Mouse (Mus musculus): ENCODE measurements around the gene Gm44973. TPM values are rescaled to one million over a fixed set of nuclear protein-coding genes. Genes with fewer than 3 reads are reported as not detected.
"Not testable (repeated sequence)": the region's sequence is repeated elsewhere in the genome, so short reads cannot be mapped to it uniquely, and the experiment has no call there.

The Gm44973 gene
- polyA plus RNA-seq, 1 experiment from 2014 or later: not detected

GRCm38 (mm10) chr7:5074984-5075383 lies 59.7 kb downstream of the Gm44973 start:
- H3K4me1 ChIP-seq: no peaks in the 10 kb centered on the region
- no peak overlapping the region for H3K9ac ChIP-seq
- no peak for ATAC-seq (ENCODE audit: insufficient number of reproducible peaks, low FRiP score, low TSS enrichment, low read depth)
- peaks cover 86% of the 10 kb centered on the region for H3K36me3 ChIP-seq
- H3K9me3 ChIP-seq: no peaks in the 10 kb centered on the region
- no peak overlapping the region for H3K27ac ChIP-seq
- no peak overlapping the region for H3K4me3 ChIP-seq
- 89% methylated on average over 5 of the region's 5 CpGs for WGBS
- no peak overlapping the region for H3K4me2 ChIP-seq
- no peaks in the 10 kb centered on the region for H3K27me3 ChIP-seq

- Histone ChIP-seq H3K36me3 (peaks cover 68% of the 10 kb centered on the region), H3K4me1 (peaks cover 15% of the 10 kb centered on the region), H3K9ac (no peak overlapping the region), H3K9me3 (no peaks in the 10 kb centered on the region), H3K4me2 (no peak overlapping the region), H3K4me3 (no peak overlapping the region), H3K27ac (no peak overlapping the region), H3K27me3 (no peaks in the 10 kb centered on the region)
- 81% methylated on average over 2 of the region's 2 CpGs for WGBS
- ATAC-seq (ENCODE audit: insufficient number of reproducible peaks, low FRiP score, low TSS enrichment, low read depth): no peak
Observed at GRCm38 (mm10) chr7:5076931-5077330, 61.6 kb downstream of the Gm44973 start.

- peak overlapping the region; percentile 99 for H3K4me3 ChIP-seq
- H3K4me2 ChIP-seq: peak overlapping the region; percentile 77
- not testable (repeated sequence) for H3K27me3 ChIP-seq, H3K9me3 ChIP-seq
- 38% methylated on average over 10 of the region's 13 CpGs for WGBS
- peak overlapping the region; percentile 92 for H3K27ac ChIP-seq
- peak overlapping the region; percentile 48; the same call in 1 of the 2 replicates for H3K9ac ChIP-seq
- H3K4me1 ChIP-seq: peaks cover 26% of the 10 kb centered on the region
- 0 out of 2 replicates have a peak, but pooled peaks have one; percentile 15 for ATAC-seq (ENCODE audit: insufficient number of reproducible peaks, low FRiP score, low TSS enrichment, low read depth)
- H3K36me3 ChIP-seq: peaks cover 53% of the 10 kb centered on the region
Observed at GRCm38 (mm10) chr7:5079365-5080009, 64.2 kb downstream of the Gm44973 start.

GRCm38 (mm10) chr7:5080010-5080751 lies 64.9 kb downstream of the Gm44973 start, which contains the start of gene Epn1:
Gene Epn1, plus strand, starts transcription at chr7:5080235.
- Histone ChIP-seq H3K27ac (peak within 1 kb of the TSS; percentile 92), H3K9ac (peak within 1 kb of the TSS; percentile 98), H3K27me3 (no peaks in the 10 kb centered on the region), H3K36me3 (peaks cover 48% of the 10 kb centered on the region), H3K4me2 (peak within 1 kb of the TSS; percentile 77), H3K9me3 (no peaks in the 10 kb centered on the region), H3K4me3 (peak within 1 kb of the TSS; percentile 99), H3K4me1 (peaks cover 26% of the 10 kb centered on the region)
- under 1% methylated on average over 73 of the region's 81 CpGs for WGBS
- peak; percentile 97 for ATAC-seq (ENCODE audit: insufficient number of reproducible peaks, low FRiP score, low TSS enrichment, low read depth)

GRCm38 (mm10) chr7:5080815-5081214 lies 65.5 kb downstream of the Gm44973 start:
- no peak for ATAC-seq (ENCODE audit: insufficient number of reproducible peaks, low FRiP score, low TSS enrichment, low read depth)
- Histone ChIP-seq H3K27me3 (no peaks in the 10 kb centered on the region), H3K9ac (peak overlapping the region; percentile 98), H3K36me3 (peaks cover 50% of the 10 kb centered on the region), H3K4me1 (peaks cover 28% of the 10 kb centered on the region), H3K9me3 (no peaks in the 10 kb centered on the region), H3K4me3 (peak overlapping the region; percentile 99), H3K27ac (peak overlapping the region; percentile 92), H3K4me2 (peak overlapping the region; percentile 77)
- 5% methylated on average over 6 of the region's 6 CpGs for WGBS

- peak overlapping the region; percentile 99 for H3K4me3 ChIP-seq
- peaks cover 47% of the 10 kb centered on the region for H3K36me3 ChIP-seq
- no peaks in the 10 kb centered on the region for H3K27me3 ChIP-seq
- peak overlapping the region; percentile 77 for H3K4me2 ChIP-seq
- H3K9me3 ChIP-seq: no peaks in the 10 kb centered on the region
- 0 out of 2 replicates have a peak overlapping the region, but pooled peaks have one; percentile 7 for H3K9ac ChIP-seq
- 70% methylated on average over 6 of the region's 6 CpGs for WGBS
- peaks cover 28% of the 10 kb centered on the region for H3K4me1 ChIP-seq
- ATAC-seq (ENCODE audit: insufficient number of reproducible peaks, low FRiP score, low TSS enrichment, low read depth): no peak
- H3K27ac ChIP-seq: no peak overlapping the region
Observed at GRCm38 (mm10) chr7:5081241-5081640, 65.9 kb downstream of the Gm44973 start.

- Histone ChIP-seq H3K9ac (0 out of 2 replicates have a peak overlapping the region, but pooled peaks have one; percentile 7), H3K4me3 (no peak overlapping the region), H3K4me2 (no peak overlapping the region), H3K27ac (no peak overlapping the region), H3K4me1 (peaks cover 29% of the 10 kb centered on the region), H3K36me3 (peaks cover 44% of the 10 kb centered on the region), H3K27me3 (no peaks in the 10 kb centered on the region), H3K9me3 (no peaks in the 10 kb centered on the region)
- WGBS: 97% methylated on average over 2 of the region's 2 CpGs
- ATAC-seq (ENCODE audit: insufficient number of reproducible peaks, low FRiP score, low TSS enrichment, low read depth): no peak
Observed at GRCm38 (mm10) chr7:5081939-5082338, 66.6 kb downstream of the Gm44973 start.

Other genes with a start within 250 kb of the Gm44973 start
- gene Fam71e2, start 244.2 kb upstream of the Gm44973 start, polyA plus RNA-seq (2015; fragmentation: Nextera tagmentation; extraction: Ambion mirVana): not detected in 2 replicates
- gene Il11, start 232.6 kb upstream of the Gm44973 start, polyA plus RNA-seq (2015; fragmentation: Nextera tagmentation; extraction: Ambion mirVana): 0.49 and 0.63 TPM in 2 replicates
- gene Tmem190, start 232.6 kb upstream of the Gm44973 start, polyA plus RNA-seq (2015; fragmentation: Nextera tagmentation; extraction: Ambion mirVana): 0.38 and 0.68 TPM in 2 replicates
- gene Tmem238, start 225.8 kb upstream of the Gm44973 start, polyA plus RNA-seq (2015; fragmentation: Nextera tagmentation; extraction: Ambion mirVana): 14.1 and 15.7 TPM in 2 replicates
- gene Rpl28, start 222.6 kb upstream of the Gm44973 start, polyA plus RNA-seq (2015; fragmentation: Nextera tagmentation; extraction: Ambion mirVana): 298 and 362 TPM in 2 replicates
- gene Ube2s, start 202.9 kb upstream of the Gm44973 start, polyA plus RNA-seq (2015; fragmentation: Nextera tagmentation; extraction: Ambion mirVana): 270 and 282 TPM in 2 replicates
- 0.32 and 0.46 TPM in 2 replicates for gene Shisa7, start 170.8 kb upstream of the Gm44973 start, polyA plus RNA-seq (2015; fragmentation: Nextera tagmentation; extraction: Ambion mirVana)
- gene Isoc2b, start 145.2 kb upstream of the Gm44973 start, polyA plus RNA-seq (2015; fragmentation: Nextera tagmentation; extraction: Ambion mirVana): 12.7 and 12.9 TPM in 2 replicates
- gene Isoc2a, start 138.3 kb upstream of the Gm44973 start, polyA plus RNA-seq (2015; fragmentation: Nextera tagmentation; extraction: Ambion mirVana): 0.86 and 1.0 TPM in 2 replicates
- gene Gm36210, start 109.0 kb upstream of the Gm44973 start, polyA plus RNA-seq (2015; fragmentation: Nextera tagmentation; extraction: Ambion mirVana): 0.17 TPM in 1 of 2 replicates, not detected in the other
- 3.4 TPM in 2 replicates for gene Zfp628, start 100.3 kb upstream of the Gm44973 start, polyA plus RNA-seq (2015; fragmentation: Nextera tagmentation; extraction: Ambion mirVana)
- 2.5 and 3.7 TPM in 2 replicates for gene Nat14, start 93.5 kb upstream of the Gm44973 start, polyA plus RNA-seq (2015; fragmentation: Nextera tagmentation; extraction: Ambion mirVana)
- gene Ssc5d, start 89.7 kb upstream of the Gm44973 start, polyA plus RNA-seq (2015; fragmentation: Nextera tagmentation; extraction: Ambion mirVana): 15.6 and 21.9 TPM in 2 replicates
- 0.73 and 0.74 TPM in 2 replicates for gene Sbk2, start 51.1 kb upstream of the Gm44973 start, polyA plus RNA-seq (2015; fragmentation: Nextera tagmentation; extraction: Ambion mirVana)
- not detected in 2 replicates for gene Sbk3, start 44.3 kb upstream of the Gm44973 start, polyA plus RNA-seq (2015; fragmentation: Nextera tagmentation; extraction: Ambion mirVana)
- 25.4 and 29.1 TPM in 2 replicates for gene Zfp579, start 19.3 kb upstream of the Gm44973 start, polyA plus RNA-seq (2015; fragmentation: Nextera tagmentation; extraction: Ambion mirVana)
- 14.5 and 15.0 TPM in 2 replicates for gene Zfp524, start 1.1 kb upstream of the Gm44973 start, polyA plus RNA-seq (2015; fragmentation: Nextera tagmentation; extraction: Ambion mirVana)
- 37.7 and 38.6 TPM in 2 replicates for gene Fiz1, start 799 bp upstream of the Gm44973 start, polyA plus RNA-seq (2015; fragmentation: Nextera tagmentation; extraction: Ambion mirVana)
- 4.9 and 6.3 TPM in 2 replicates for gene Zfp865, start 4.9 kb downstream of the Gm44973 start, polyA plus RNA-seq (2015; fragmentation: Nextera tagmentation; extraction: Ambion mirVana)
- gene Ccdc106, start 5.1 kb downstream of the Gm44973 start, polyA plus RNA-seq (2015; fragmentation: Nextera tagmentation; extraction: Ambion mirVana): 31.0 and 37.3 TPM in 2 replicates
- not detected in 2 replicates for gene 4632433K11Rik, start 18.6 kb downstream of the Gm44973 start, polyA plus RNA-seq (2015; fragmentation: Nextera tagmentation; extraction: Ambion mirVana)
- 5.9 and 7.1 TPM in 2 replicates for gene Zfp784, start 22.9 kb downstream of the Gm44973 start, polyA plus RNA-seq (2015; fragmentation: Nextera tagmentation; extraction: Ambion mirVana)
- 32.0 and 33.8 TPM in 2 replicates for gene Zfp580, start 36.0 kb downstream of the Gm44973 start, polyA plus RNA-seq (2015; fragmentation: Nextera tagmentation; extraction: Ambion mirVana)
- 103 and 117 TPM in 2 replicates for gene U2af2, start 46.6 kb downstream of the Gm44973 start, polyA plus RNA-seq (2015; fragmentation: Nextera tagmentation; extraction: Ambion mirVana)
- 59.8 and 63.0 TPM in 2 replicates for gene Epn1, start 64.7 kb downstream of the Gm44973 start, polyA plus RNA-seq (2015; fragmentation: Nextera tagmentation; extraction: Ambion mirVana)
- gene Rfpl4, start 101.5 kb downstream of the Gm44973 start, polyA plus RNA-seq (2015; fragmentation: Nextera tagmentation; extraction: Ambion mirVana): not detected in 2 replicates
- 0.59 and 0.63 TPM in 2 replicates for gene Rasl2-9, start 110.5 kb downstream of the Gm44973 start, polyA plus RNA-seq (2015; fragmentation: Nextera tagmentation; extraction: Ambion mirVana)
- not detected in 2 replicates for gene Vmn1r55, start 134.2 kb downstream of the Gm44973 start, polyA plus RNA-seq (2015; fragmentation: Nextera tagmentation; extraction: Ambion mirVana)
- not detected in 2 replicates for gene Vmn1r56, start 181.3 kb downstream of the Gm44973 start, polyA plus RNA-seq (2015; fragmentation: Nextera tagmentation; extraction: Ambion mirVana)
- gene Vmn1r57, start 203.0 kb downstream of the Gm44973 start, polyA plus RNA-seq (2015; fragmentation: Nextera tagmentation; extraction: Ambion mirVana): not detected in 2 replicates

Data from limb, embryonic 15.5 days (tissue).